Mouse (Mus musculus) CH12.LX (cell line): ENCODE results near the gene Card9. TPM values are rescaled to one million over a fixed set of nuclear protein-coding genes. Genes with fewer than 3 reads are reported as not detected.

Experiments used
- DNase-seq: peaks from one replicate; pipeline ENCODE4 v3.0.0-alpha.2; 2013; ENCODE audit errors: extremely low read depth
- H3K27ac ChIP-seq: 2 replicates; pipeline ENCODE4 v1.5.1; 2012; ENCODE audit warnings: low read depth, mild to moderate bottlenecking, control low read depth, moderate library complexity; ENCODE audit not compliant: insufficient read depth
- H3K27me3 ChIP-seq: replicated peaks from 2 replicates; pipeline ENCODE3; 2012; ENCODE audit warnings: inconsistent platforms
- H3K36me3 ChIP-seq, 2 experiments: replicated peaks in 1 of 2; 2 replicates each; pipeline versions ENCODE3 to v1.6.1; 2012; ENCODE audit warnings: inconsistent platforms in 1 of 2, low read length in 1 of 2, mild to moderate bottlenecking in 1 of 2, mixed read lengths in 1 of 2, moderate library complexity in 1 of 2; ENCODE audit not compliant: control insufficient read depth in 1 of 2, insufficient read depth in 1 of 2
- H3K4me1 ChIP-seq, 2 experiments: 2 replicates each; pipeline ENCODE4 v1.6.1; 2012; ENCODE audit warnings: inconsistent platforms in 1 of 2, moderate library complexity in 1 of 2; ENCODE audit not compliant: insufficient read depth in 2 of 2, control insufficient read depth in 1 of 2
- H3K4me2 ChIP-seq: 2 replicates; pipeline ENCODE4 v1.6.1; 2012; ENCODE audit warnings: low read depth, mild to moderate bottlenecking, control low read depth; ENCODE audit not compliant: poor library complexity, insufficient read depth, severe bottlenecking
- H3K4me3 ChIP-seq, 3 experiments: fragments of 150-350 bp in 1 of 3; sonication (generic) in 1 of 3; replicated peaks in 1 of 3; 2 replicates each; pipeline versions ENCODE3 to v1.5.1; 2011 to 2012; ENCODE audit warnings: low read depth in 2 of 3, low read length in 2 of 3, mild to moderate bottlenecking in 2 of 3, moderate library complexity in 2 of 3, control low read depth in 1 of 3, improper control_type of control experiment in 1 of 3, inconsistent platforms in 1 of 3, mixed read lengths in 1 of 3; ENCODE audit not compliant: poor library complexity in 1 of 3
- H3K79me2 ChIP-seq: replicated peaks from 2 replicates; pipeline ENCODE4 v1.6.1; 2012; ENCODE audit warnings: mild to moderate bottlenecking, moderate library complexity; ENCODE audit not compliant: control insufficient read depth, poor library complexity, insufficient read depth, severe bottlenecking; ENCODE audit errors: extremely low read depth
- H3K9ac ChIP-seq: 2 replicates; pipeline ENCODE4 v1.6.1; 2012; ENCODE audit warnings: low read depth, mild to moderate bottlenecking, control low read depth, moderate library complexity; ENCODE audit not compliant: insufficient read depth
- H3K9me3 ChIP-seq: replicated peaks from 2 replicates; pipeline ENCODE3; 2012; ENCODE audit warnings: low read length, inconsistent platforms, mixed read lengths
- BHLHE40 ChIP-seq: IDR thresholded peaks from 2 replicates; pipeline ENCODE4 v1.6.1; 2011; ENCODE audit warnings: mild to moderate bottlenecking, low read depth, low read length, improper control_type of control experiment
- CHD2 ChIP-seq: IDR thresholded peaks from 2 replicates; pipeline ENCODE4 v1.6.1; 2011; ENCODE audit warnings: low read length, improper control_type of control experiment
- CTCF ChIP-seq, 2 experiments: IDR thresholded peaks in 1 of 2; conservative IDR thresholded peaks in 1 of 2; 2 replicates each; pipeline ENCODE4 v1.5.1; 2011 to 2012; ENCODE audit warnings: low read depth in 2 of 2, low read length in 2 of 2, improper control_type of control experiment in 1 of 2, inconsistent platforms in 1 of 2, mild to moderate bottlenecking in 1 of 2, moderate library complexity in 1 of 2
- E2F4 ChIP-seq: IDR thresholded peaks from 2 replicates; pipeline ENCODE4 v1.6.1; 2011; ENCODE audit warnings: low read depth, low read length, improper control_type of control experiment; ENCODE audit not compliant: insufficient replicate concordance
- HCFC1 ChIP-seq: IDR thresholded peaks from 2 replicates; pipeline ENCODE4 v1.6.1; 2012; ENCODE audit warnings: low read depth, mild to moderate bottlenecking, inconsistent platforms, low read length, improper control_type of control experiment
- JUN ChIP-seq: IDR thresholded peaks from 2 replicates; pipeline ENCODE4 v1.6.1; 2011; ENCODE audit warnings: low read depth, mild to moderate bottlenecking, low read length, improper control_type of control experiment, moderate library complexity; ENCODE audit not compliant: insufficient read depth
- MAX ChIP-seq: IDR thresholded peaks from 2 replicates; pipeline ENCODE4 v1.6.1; 2011; ENCODE audit warnings: low read length, improper control_type of control experiment
- MEF2A ChIP-seq: IDR thresholded peaks from 2 replicates; pipeline ENCODE4 v1.6.1; 2014; ENCODE audit warnings: low read depth, mild to moderate bottlenecking, inconsistent platforms, low read length, improper control_type of control experiment, borderline replicate concordance
- MXI1 ChIP-seq: IDR thresholded peaks from 2 replicates; pipeline ENCODE4 v1.6.1; 2011; ENCODE audit warnings: mild to moderate bottlenecking, low read depth, low read length, improper control_type of control experiment
- NELFE ChIP-seq: IDR thresholded peaks from 2 replicates; pipeline ENCODE4 v1.6.1; 2011; ENCODE audit warnings: low read depth, low read length, improper control_type of control experiment
- NRF1 ChIP-seq: IDR thresholded peaks from 2 replicates; pipeline ENCODE4 v1.6.1; 2014; ENCODE audit warnings: low read depth, mild to moderate bottlenecking, inconsistent platforms, low read length, improper control_type of control experiment, moderate library complexity
- PAX5 ChIP-seq: IDR thresholded peaks from 2 replicates; pipeline ENCODE4 v1.6.1; 2012; ENCODE audit warnings: low read length, inconsistent platforms, mixed read lengths
- POLR2A ChIP-seq: IDR thresholded peaks from 2 replicates; pipeline ENCODE4 v1.6.1; 2011; ENCODE audit warnings: low read depth, mild to moderate bottlenecking, improper control_type of control experiment, low read length
- POLR2AphosphoS2 ChIP-seq: IDR thresholded peaks from 2 replicates; pipeline ENCODE4 v1.6.1; 2011; ENCODE audit warnings: low read depth, low read length, improper control_type of control experiment
- RCOR1 ChIP-seq: conservative IDR thresholded peaks from 2 replicates; pipeline ENCODE4 v1.6.1; 2012; ENCODE audit warnings: low read depth, mild to moderate bottlenecking, inconsistent platforms, low read length, improper control_type of control experiment
- SIN3A ChIP-seq: IDR thresholded peaks from 2 replicates; pipeline ENCODE4 v1.6.1; 2012; ENCODE audit warnings: low read length, improper control_type of control experiment, inconsistent platforms
- TBP ChIP-seq: conservative IDR thresholded peaks from 2 replicates; pipeline ENCODE4 v1.6.1; 2011; ENCODE audit warnings: low read depth, low read length, improper control_type of control experiment
- TCF12 ChIP-seq: IDR thresholded peaks from 2 replicates; pipeline ENCODE4 v1.6.1; 2014; ENCODE audit warnings: low read depth, mild to moderate bottlenecking, inconsistent platforms, low read length, improper control_type of control experiment
- ZKSCAN1 ChIP-seq: IDR thresholded peaks from 2 replicates; pipeline ENCODE4 v1.6.1; 2012; ENCODE audit warnings: low read depth, inconsistent platforms, low read length, improper control_type of control experiment, borderline replicate concordance
- ZNF384 ChIP-seq: IDR thresholded peaks from 2 replicates; pipeline ENCODE4 v1.6.1; 2012; ENCODE audit warnings: low read depth, low read length, improper control_type of control experiment, inconsistent platforms
- dilution Hi-C: fragments of 300-500 bp; cut with MboI; formaldehyde crosslinking; loops from 2 replicates; pipeline ENCODE4 v1.14.3; 2020; ENCODE audit warnings: low sequenced_read_pairs; ENCODE audit not compliant: extremely low pct_unique_long_range_greater_than_20kb, extremely low pct_ligation_motif_present
- in situ Hi-C: fragments of 300-500 bp; cut with MboI; formaldehyde crosslinking; loops from 3 replicates; pipeline ENCODE4 v1.14.3; 2019; ENCODE audit warnings: low sequenced_read_pairs, low pct_ligation_motif_present, low pct_unique_long_range_greater_than_20kb, mixed read lengths
- polyA plus RNA-seq: library from polyadenylated mRNA; unstranded; fragments of >175 nt; gene quantifications from 2 replicates; pipeline ENCODE4 v1.2.1, GENCODE M21; 2012; ENCODE audit warnings: low read depth; ENCODE audit not compliant: insufficient read length
- total RNA-seq, 2 experiments: library from RNA; depleted of rRNA; stranded (reverse); fragments of 300-350 nt in 1 of 2; fragments of >200 nt in 1 of 2; gene quantifications; 2 replicates each; pipeline ENCODE4 v1.2.3; 2012 to 2014

Card9 gene
- total and polyA plus RNA-seq, 3 experiments = 0.32 to 0.44 (median 0.42) TPM

- no peaks in the 10 kb centered on the region for H3K9me3 ChIP-seq
- no peak overlapping the region for H3K27ac ChIP-seq
- H3K4me1 ChIP-seq = no peaks in the 10 kb centered on the region
- H3K27me3 ChIP-seq = no peaks in the 10 kb centered on the region
- DNase-seq = no peak
- no peak overlapping the region for H3K4me2 ChIP-seq
- no peaks in the 10 kb centered on the region for H3K79me2 ChIP-seq
- in situ Hi-C loops = no loop called here
- H3K36me3 ChIP-seq = peaks cover 60 to 85% of the 10 kb centered on the region in 2 experiments
- dilution Hi-C loops = no loop called here
- no peak overlapping the region for H3K4me3 ChIP-seq
- TF ChIP-seq NELFE (no peak), PAX5 (no peak)
- H3K9ac ChIP-seq = no peak overlapping the region
Measured at GRCm38 (mm10) chr2:26363481-26363880, 2.8 kb upstream of the Card9 start.

GRCm38 (mm10) chr2:26362991-26363390 lies 2.3 kb upstream of the Card9 start:
- Histone ChIP-seq H3K9ac (no peak overlapping the region), H3K79me2 (no peaks in the 10 kb centered on the region), H3K9me3 (no peaks in the 10 kb centered on the region), H3K4me2 (no peak overlapping the region), H3K4me3 (no peak overlapping the region), H3K36me3 (peaks cover 55 to 81% of the 10 kb centered on the region in 2 experiments), H3K27ac (no peak overlapping the region), H3K4me1 (no peaks in the 10 kb centered on the region), H3K27me3 (no peaks in the 10 kb centered on the region)
- TF ChIP-seq ZKSCAN1 (no peak), MXI1 (no peak), POLR2A (no peak), ZNF384 (no peak)
- no peak for DNase-seq
- dilution Hi-C loops (no loop called here), in situ Hi-C loops (no loop called here)

GRCm38 (mm10) chr2:26359983-26360382 lies 735 bp downstream of the Card9 start:
- TF ChIP-seq CTCF (conservative IDR thresholded peaks at IDR 0.05 in 1 of 2, IDR thresholded peaks at IDR 0.05 in 1 of 2; ENCODE audit: low read depth in 2 of 2, low read length in 2 of 2) (no peak), RCOR1 (no peak), NELFE (no peak), POLR2AphosphoS2 (no peak), CHD2 (no peak), NRF1 (no peak), E2F4 (no peak), MXI1 (no peak), HCFC1 (no peak), MEF2A (no peak), SIN3A (no peak), BHLHE40 (no peak), TBP (no peak), JUN (no peak), TCF12 (no peak), MAX (no peak)
- dilution Hi-C loops (no loop called here), in situ Hi-C loops (no loop called here)
- no peak overlapping the region for H3K9ac ChIP-seq
- H3K27me3 ChIP-seq = no peaks in the 10 kb centered on the region
- H3K4me3 ChIP-seq = no peak overlapping the region
- H3K4me1 ChIP-seq = no peaks in the 10 kb centered on the region
- peaks cover 25 to 69% of the 10 kb centered on the region in 2 experiments for H3K36me3 ChIP-seq
- H3K79me2 ChIP-seq = no peaks in the 10 kb centered on the region
- H3K4me2 ChIP-seq = no peak overlapping the region
- no peak overlapping the region for H3K27ac ChIP-seq
- DNase-seq = no peak
- no peaks in the 10 kb centered on the region for H3K9me3 ChIP-seq
